Mouse (Mus musculus): ENCODE data around the gene Gpnmb. TPM values are rescaled to one million over a fixed set of nuclear protein-coding genes. Genes with fewer than 3 reads are reported as not detected.

The Gpnmb gene
- total RNA-seq (2021): under 1 TPM; 0.55 to 0.63 TPM

GRCm38 (mm10) chr6:49036275-49037267, at the start of gene Gpnmb:
Gpnmb (plus strand) TSS chr6:49036546.
- DNase-seq: peak; percentile 21

- no peak for DNase-seq
Observed at GRCm38 (mm10) chr6:48989971-48990370, 46.4 kb upstream of the Gpnmb start.

- no peak for DNase-seq
Observed at GRCm38 (mm10) chr6:48991991-48992390, 44.4 kb upstream of the Gpnmb start.

- DNase-seq: no peak
Observed at GRCm38 (mm10) chr6:48998186-48998585, 38.2 kb upstream of the Gpnmb start.

DNA sequence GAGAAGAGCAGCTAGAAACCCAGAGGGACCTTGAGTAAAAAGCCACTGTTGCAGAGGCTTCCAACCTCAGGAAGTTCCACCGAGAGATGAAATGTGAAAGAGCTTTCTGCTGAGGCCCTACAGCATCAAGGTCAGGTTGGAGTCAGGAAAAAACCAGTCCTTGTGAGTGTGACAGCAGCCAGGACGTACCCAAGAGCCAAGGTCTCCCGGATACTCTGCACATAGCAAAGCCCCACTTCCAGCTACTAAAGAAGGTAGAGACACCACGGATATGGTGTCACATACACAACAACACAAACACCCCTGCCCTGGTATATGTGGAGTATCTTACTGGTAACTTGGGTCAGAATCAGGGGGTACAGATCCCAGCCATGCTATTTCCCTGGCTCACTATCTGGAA, 37.5 kb upstream of the Gpnmb start:
- DNase-seq: no peak

DNA sequence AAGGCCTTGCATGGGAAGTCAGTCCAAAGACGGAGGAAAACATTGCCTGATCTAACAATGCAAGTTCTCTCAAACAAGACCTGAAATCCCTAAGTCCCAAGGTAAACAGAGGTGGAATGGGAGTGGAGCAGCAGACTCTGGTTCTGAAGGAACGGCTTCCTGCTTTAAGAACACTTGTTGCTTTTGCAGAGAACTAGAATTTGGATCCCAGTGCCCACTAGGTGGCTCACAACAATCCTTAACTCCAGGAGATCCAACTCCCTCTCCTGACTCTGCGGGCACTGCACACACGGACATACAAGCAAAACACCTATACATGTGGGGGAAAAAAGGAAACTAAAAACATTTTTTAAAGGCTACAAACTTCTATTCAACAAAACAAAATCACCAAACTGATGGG, 33.0 kb upstream of the Gpnmb start:
- no peak for DNase-seq

DNA sequence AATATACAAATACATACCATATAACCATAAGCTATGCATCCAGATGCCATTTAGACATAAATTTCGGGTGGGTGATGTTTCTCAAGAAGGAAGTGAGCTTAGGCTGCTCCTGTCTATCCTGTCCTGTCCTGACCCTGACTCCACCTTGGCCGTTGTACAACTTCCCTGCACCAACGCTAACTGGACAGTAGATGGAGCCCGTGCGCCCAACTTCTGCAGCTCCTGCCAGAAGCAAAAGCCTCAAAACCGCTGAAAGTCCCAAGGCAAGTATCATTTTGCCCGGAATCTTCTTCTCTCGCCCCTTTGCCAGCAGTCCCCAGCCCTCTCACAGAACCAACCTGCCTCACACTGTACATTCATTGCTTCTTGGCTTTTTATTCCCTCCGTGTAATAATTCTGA, 28.4 kb upstream of the Gpnmb start:
- peak; percentile 68 for DNase-seq

DNA sequence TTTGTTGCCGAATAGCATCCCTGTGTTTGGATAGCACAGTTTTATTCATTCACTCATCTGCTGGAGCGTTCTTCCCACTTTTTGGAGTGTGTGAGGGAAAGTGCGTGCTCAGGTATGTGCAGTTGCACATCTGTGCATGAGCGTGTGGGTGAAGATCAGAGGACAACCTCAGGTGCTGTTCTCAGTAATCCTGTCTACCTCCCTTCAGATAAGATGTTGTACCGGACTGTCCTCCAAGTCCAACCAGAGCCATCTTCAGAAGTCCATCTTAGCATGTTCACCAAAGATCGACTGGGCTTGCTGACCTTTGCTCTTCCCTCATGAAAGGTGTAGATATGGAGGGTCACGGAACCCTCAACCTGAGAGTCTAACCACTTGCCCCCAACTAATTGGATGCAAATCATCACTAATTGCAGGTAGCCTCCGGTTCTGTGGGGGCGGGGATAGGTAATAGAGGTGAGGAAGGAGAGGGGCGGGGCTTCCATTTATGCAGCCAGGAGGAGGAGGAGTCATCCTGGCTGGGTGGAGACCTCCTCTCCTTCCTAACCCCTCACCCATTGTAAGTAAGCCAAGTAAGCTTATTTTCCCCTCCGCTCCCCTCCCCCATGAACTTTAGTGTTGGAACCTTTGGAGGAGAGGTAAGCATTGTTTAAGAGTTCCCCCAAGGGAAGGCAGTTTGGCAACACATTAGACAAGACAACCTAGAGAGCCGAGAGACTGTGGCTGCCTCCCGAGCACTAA, 27.8 kb upstream of the Gpnmb start:
- no peak for DNase-seq

- no peak for DNase-seq
Observed at GRCm38 (mm10) chr6:49009161-49009555, 27.2 kb upstream of the Gpnmb start.

DNA sequence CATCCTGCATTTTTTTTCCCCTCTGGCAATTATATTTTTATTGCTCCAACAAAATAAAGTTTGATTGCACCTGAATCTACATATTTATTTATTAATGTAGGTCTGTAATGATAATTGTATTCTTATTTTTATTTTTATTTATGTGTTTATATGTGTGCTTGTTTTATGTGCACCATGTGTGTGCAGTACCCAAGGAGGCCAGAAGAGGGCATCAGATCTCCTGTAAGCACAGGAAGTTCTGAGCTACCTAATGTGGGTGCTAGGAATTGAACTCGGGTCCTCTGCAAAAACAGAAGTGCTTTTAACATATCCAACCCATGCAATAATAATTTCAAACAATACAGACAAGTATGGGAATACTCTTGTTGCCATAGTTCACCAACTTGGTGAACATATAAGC, 26.7 kb upstream of the Gpnmb start:
- DNase-seq: no peak

DNA sequence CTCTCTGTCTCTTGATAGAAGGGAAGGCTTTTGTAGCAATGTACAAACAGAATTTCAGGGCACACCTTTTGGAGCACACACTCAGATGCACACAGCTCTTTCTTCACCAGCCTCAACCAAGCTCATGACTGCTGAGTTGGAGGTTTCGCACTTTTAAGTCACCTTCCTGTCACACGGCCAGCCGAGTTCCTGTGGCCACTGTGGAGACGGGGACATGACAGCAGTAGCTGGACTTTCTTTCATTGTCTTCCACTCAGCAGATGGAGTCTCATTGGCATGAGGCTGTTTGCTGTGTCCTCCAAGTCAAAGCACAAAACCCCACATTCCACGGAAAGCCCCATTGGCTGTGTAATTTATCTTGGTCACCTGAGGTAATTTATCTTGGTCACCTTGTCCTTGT, 25.2 kb upstream of the Gpnmb start:
- no peak for DNase-seq

GRCm38 (mm10) chr6:49013023-49013422, 23.3 kb upstream of the Gpnmb start:
- DNase-seq: no peak

GRCm38 (mm10) chr6:49013458-49013857, 22.9 kb upstream of the Gpnmb start:
- DNase-seq: no peak

GRCm38 (mm10) chr6:49017150-49017549, 19.2 kb upstream of the Gpnmb start:
- no peak for DNase-seq

DNA sequence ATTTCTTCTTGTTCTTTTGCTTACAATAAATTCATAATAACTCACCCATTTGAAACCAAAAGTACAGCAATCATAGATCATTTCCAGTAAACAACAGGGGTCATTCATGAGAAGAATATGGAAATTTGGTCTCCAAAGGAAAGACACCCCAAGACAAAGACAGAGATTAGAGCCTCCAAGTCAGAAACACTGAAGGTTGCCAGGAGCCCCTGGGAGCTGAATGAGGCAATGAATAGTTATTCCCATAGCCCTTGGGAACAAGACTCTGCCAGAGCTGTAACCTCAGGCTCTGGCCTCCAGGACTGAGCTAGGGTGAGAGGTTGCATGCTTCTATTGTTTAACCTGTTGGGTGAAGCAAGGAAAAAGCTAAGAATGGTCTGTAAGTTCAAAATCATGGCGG, 17.0 kb upstream of the Gpnmb start:
- DNase-seq: no peak

GRCm38 (mm10) chr6:49021141-49022012, 15.0 kb upstream of the Gpnmb start:
- DNase-seq: no peak

DNA sequence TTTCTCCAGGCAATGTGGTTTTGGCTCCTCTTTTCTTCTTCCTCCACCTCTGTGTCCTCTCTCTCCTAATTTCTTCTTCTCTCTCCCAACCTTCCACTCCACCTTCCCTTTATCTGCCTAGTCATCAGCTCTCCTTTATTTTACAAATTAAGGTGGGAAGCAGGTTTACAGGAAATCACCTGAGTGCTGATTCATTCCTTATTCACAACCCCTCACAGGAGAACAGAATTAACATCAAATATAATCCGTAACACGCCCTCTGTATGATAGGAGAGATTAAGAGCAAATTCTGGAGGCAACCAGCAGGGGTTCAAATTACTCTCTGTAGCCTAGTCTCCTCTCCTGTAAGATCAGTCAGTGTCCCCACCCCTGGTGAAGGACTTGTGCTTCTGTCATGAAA, 14.0 kb upstream of the Gpnmb start:
- DNase-seq: no peak

DNA sequence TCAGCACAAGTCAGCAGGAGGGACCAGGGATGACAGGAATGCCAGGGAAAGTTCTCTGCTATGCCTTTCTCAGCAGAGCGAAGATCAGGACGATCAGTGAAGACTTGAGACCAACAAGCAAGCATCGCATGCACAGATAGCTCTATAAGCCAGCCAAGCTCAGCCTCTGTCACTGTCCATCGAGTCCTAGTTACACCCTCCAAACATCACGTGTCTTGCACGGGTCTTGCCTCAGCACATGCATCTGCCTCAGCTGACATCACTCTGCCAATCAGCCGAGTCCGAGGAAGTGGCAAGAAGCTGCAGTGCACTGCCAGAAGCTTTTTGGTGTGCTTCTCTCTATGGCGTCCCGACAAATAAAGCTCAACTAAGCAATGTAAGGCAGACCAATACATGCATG, 13.0 kb upstream of the Gpnmb start:
- no peak for DNase-seq

GRCm38 (mm10) chr6:49025290-49025689, 11.1 kb upstream of the Gpnmb start:
- DNase-seq: no peak

DNA sequence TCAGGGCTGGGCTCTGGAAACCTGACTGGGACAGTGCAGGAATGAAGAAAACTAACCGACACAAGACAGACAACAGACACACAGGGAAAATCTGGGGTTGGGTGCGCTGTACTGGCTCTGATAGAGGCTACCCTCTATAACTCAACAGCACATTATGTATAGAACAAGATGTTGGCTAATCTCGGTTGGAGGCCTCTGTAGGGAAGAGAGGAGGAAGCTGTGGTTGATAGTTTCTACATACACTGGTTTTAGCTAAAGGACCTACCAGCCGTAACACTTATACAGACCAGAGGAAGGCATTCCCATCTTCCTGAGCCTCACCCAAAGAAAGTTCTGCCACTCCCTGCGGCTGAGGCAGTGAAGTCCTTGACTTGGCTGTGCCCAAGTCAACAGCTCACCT, 9.8 kb upstream of the Gpnmb start:
- DNase-seq: no peak

GRCm38 (mm10) chr6:49028019-49028418, 8.3 kb upstream of the Gpnmb start:
- no peak for DNase-seq

GRCm38 (mm10) chr6:49028708-49029107, 7.6 kb upstream of the Gpnmb start:
- no peak for DNase-seq

GRCm38 (mm10) chr6:49031230-49031629, 5.1 kb upstream of the Gpnmb start:
- no peak for DNase-seq
